Mouse (Mus musculus): ENCODE data around the gene Chd2. TPM values are rescaled to one million over a fixed set of nuclear protein-coding genes. Genes with fewer than 3 reads are reported as not detected.

The Chd2 gene
- polyA plus RNA-seq, 1 experiment from 2014 or later = 40.2 TPM

DNA sequence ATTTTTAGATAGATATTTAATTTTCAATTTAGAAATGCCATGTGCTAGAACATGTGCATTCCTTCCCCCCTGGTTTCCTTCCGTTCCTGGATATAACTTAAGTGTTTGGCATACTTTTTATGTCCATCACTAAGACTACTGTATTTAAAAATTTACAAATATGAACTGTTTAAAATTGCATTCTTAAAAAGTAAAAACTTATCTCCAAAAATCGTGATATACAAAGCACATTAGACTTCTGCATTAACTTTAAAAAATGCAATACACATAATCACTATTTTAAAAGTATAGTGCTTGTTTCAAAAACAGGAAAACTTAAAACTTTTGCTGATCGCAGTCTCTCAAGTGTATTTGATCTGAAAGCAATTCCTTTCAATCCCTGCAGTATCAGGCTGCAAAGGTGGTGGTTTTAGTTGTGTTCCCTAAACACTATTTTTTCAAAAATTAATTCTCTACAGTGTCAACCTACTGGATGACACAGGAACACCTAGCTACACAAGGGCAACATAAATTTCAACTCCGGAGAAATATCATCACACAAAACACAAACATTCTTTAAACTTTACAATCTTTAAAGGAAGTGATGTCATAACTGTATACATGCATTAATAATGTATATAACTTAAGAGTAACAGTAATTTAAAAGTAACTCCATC, 3.1 kb downstream of the Chd2 start:
- peak overlapping the region; percentile 43 for H3K4me3 ChIP-seq (ENCODE audit: low read depth, low read length)
- no peaks in the 10 kb centered on the region for H3K27me3 ChIP-seq (replicated peaks; ENCODE audit: control insufficient read depth, insufficient read depth, low read length)
- peaks cover 8% of the 10 kb centered on the region; the same call in 1 of the 2 replicates for H3K36me3 ChIP-seq (ENCODE audit: control insufficient read depth, insufficient read depth, low read length)
- peak overlapping the region; percentile 63 for H3K4me2 ChIP-seq (ENCODE audit: low read length)
- H3K9ac ChIP-seq (ENCODE audit: low read length) = peak overlapping the region; percentile 79
- WGBS = 13% methylated on average over 4 of the region's 4 CpGs
- ATAC-seq = no peak
- no peaks in the 10 kb centered on the region for H3K9me3 ChIP-seq (replicated peaks; ENCODE audit: control insufficient read depth, low read length)
- no peak for DNase-seq (ENCODE audit: low spot score)
- H3K27ac ChIP-seq (ENCODE audit: low read depth, low read length) = peak overlapping the region; percentile 96
- H3K4me1 ChIP-seq (ENCODE audit: control insufficient read depth, insufficient read depth, low read length) = peaks cover 26% of the 10 kb centered on the region

DNA sequence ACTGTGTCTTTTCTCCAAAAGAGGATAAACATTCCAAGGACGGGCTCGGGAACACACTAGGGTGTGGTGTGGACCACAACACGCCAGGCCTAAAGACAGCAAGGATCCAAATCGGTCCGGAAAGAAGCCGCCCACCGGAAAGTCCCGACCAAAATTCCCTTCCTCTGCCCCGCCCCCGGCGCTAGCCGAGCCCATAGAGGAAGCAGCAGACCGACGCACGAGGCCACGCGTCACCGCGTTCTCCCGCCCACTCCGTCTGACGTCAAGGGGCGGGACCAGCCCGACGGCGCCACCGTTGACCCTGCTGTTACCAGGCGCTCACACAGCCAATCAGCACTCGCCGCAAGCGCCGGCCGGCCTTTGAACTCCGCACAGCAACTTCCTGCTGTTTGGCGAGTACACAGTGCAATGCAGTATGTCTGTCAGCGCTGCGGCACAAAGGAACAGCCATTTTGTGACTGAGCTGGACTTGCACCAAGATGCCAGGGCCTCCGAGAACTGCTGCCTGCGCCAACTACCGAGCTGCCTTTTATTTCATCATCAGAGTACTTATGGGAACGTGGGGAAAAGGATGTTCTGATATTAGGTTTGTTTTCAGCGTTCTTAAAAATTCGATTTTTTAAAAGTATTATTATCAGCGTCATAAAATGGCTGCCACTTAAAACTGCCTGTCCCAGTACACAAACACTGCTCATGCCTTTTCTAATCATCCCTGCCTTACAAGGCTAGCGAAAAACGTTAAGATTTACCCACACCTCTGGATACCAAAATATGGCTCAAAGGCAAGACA, 3.8 kb downstream of the Chd2 start:
- H3K4me2 ChIP-seq (ENCODE audit: low read length) = peak overlapping the region; percentile 63
- under 1% methylated on average over 46 of the region's 46 CpGs for WGBS
- no peaks in the 10 kb centered on the region for H3K9me3 ChIP-seq (replicated peaks; ENCODE audit: control insufficient read depth, low read length)
- DNase-seq (ENCODE audit: low spot score) (peak; percentile 99), ATAC-seq (peak; percentile 98)
- H3K27me3 ChIP-seq (replicated peaks; ENCODE audit: control insufficient read depth, insufficient read depth, low read length) = no peaks in the 10 kb centered on the region
- peaks cover 8% of the 10 kb centered on the region; the same call in 1 of the 2 replicates for H3K36me3 ChIP-seq (ENCODE audit: control insufficient read depth, insufficient read depth, low read length)
- H3K9ac ChIP-seq (ENCODE audit: low read length) = peak overlapping the region; percentile 79
- H3K4me3 ChIP-seq (ENCODE audit: low read depth, low read length) = peak overlapping the region; percentile 43
- H3K4me1 ChIP-seq (ENCODE audit: control insufficient read depth, insufficient read depth, low read length) = peaks cover 33% of the 10 kb centered on the region
- peak overlapping the region; percentile 96 for H3K27ac ChIP-seq (ENCODE audit: low read depth, low read length)

DNA sequence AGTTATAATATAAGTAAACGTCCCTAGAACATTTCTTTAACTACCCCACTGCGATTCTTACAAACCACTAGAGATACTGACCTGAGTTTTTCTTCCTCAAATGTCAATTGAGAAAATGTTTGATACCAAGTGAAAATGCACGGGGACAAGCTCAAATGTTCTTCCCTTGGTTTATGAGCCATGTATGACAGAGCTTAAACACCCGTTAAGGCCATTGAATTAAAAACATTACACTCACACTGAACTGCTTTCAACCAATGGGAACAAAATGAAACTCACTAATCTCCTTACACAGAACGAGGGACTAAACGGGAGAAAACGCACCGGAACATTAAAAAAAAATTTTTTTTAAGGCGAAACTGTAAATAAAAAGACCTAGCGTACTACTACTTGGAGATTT, 4.4 kb downstream of the Chd2 start:
- no peaks in the 10 kb centered on the region for H3K9me3 ChIP-seq (replicated peaks; ENCODE audit: control insufficient read depth, low read length)
- peaks cover 8% of the 10 kb centered on the region; the same call in 1 of the 2 replicates for H3K36me3 ChIP-seq (ENCODE audit: control insufficient read depth, insufficient read depth, low read length)
- ATAC-seq = peak; percentile 6; the same call in 1 of the 2 replicates
- DNase-seq (ENCODE audit: low spot score) = no peak
- H3K4me1 ChIP-seq (ENCODE audit: control insufficient read depth, insufficient read depth, low read length) = peaks cover 33% of the 10 kb centered on the region
- H3K27me3 ChIP-seq (replicated peaks; ENCODE audit: control insufficient read depth, insufficient read depth, low read length) = no peaks in the 10 kb centered on the region
- peak overlapping the region; percentile 43 for H3K4me3 ChIP-seq (ENCODE audit: low read depth, low read length)
- H3K9ac ChIP-seq (ENCODE audit: low read length) = peak overlapping the region; percentile 68
- H3K27ac ChIP-seq (ENCODE audit: low read depth, low read length) = peak overlapping the region; percentile 96
- 18% methylated on average over 10 of the region's 10 CpGs for WGBS
- H3K4me2 ChIP-seq (ENCODE audit: low read length) = peak overlapping the region; percentile 63

DNA sequence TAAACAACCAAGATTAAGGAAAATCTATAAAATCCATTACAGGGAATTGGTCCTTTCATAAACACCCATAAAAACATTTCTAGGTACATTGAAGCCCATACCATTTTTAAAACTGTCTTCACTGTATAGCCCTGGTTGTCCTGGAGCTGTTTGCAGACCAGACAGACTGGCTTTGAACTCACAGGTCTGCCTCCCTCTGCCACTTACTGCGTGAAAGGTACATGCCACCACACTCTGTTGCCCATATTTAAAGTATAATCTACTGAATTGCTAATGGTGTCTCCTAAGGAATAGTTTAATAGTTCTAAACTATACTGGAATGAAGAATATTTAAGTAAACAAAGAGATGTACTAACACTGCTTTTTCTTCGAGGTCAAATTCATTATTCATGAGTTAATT, 5.1 kb downstream of the Chd2 start:
- Histone ChIP-seq H3K27ac (ENCODE audit: low read depth, low read length) (no peak overlapping the region), H3K4me1 (ENCODE audit: control insufficient read depth, insufficient read depth, low read length) (peaks cover 38% of the 10 kb centered on the region)
- WGBS = 74% methylated on average over 2 of the region's 2 CpGs

DNA sequence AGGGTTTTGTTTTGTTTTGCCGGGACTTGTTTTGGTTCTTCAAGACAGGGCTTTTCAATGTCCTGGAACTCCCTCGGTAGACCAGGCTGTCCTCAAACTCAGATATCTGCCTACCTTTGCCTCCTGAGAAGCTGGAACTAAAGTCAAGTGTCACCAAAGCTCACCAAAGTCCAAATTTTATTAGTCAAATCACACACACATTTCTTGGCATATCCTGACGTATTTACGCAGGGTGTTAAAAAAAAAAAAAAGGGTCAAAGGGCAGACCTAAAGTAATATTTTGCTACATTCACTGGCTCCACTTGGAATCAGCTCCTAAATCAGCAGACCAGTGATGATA, 5.8 kb downstream of the Chd2 start:
- 0 out of 2 replicates have a peak overlapping the region, but pooled peaks have one; percentile 16 for H3K4me2 ChIP-seq (ENCODE audit: low read length)
- DNase-seq (ENCODE audit: low spot score) (no peak), ATAC-seq (no peak)
- peaks cover 42% of the 10 kb centered on the region for H3K4me1 ChIP-seq (ENCODE audit: control insufficient read depth, insufficient read depth, low read length)
- H3K4me3 ChIP-seq (ENCODE audit: low read depth, low read length) = no peak overlapping the region
- H3K27ac ChIP-seq (ENCODE audit: low read depth, low read length) = no peak overlapping the region
- no peak overlapping the region for H3K9ac ChIP-seq (ENCODE audit: low read length)
- H3K36me3 ChIP-seq (ENCODE audit: control insufficient read depth, insufficient read depth, low read length) = peaks cover 11% of the 10 kb centered on the region; the same call in 1 of the 2 replicates
- H3K9me3 ChIP-seq (replicated peaks; ENCODE audit: control insufficient read depth, low read length) = no peaks in the 10 kb centered on the region
- WGBS = 57% methylated on average over 4 of the region's 4 CpGs
- H3K27me3 ChIP-seq (replicated peaks; ENCODE audit: control insufficient read depth, insufficient read depth, low read length) = no peaks in the 10 kb centered on the region

More for the DNA sequence above, 5.1 kb downstream of the Chd2 start:
- ATAC-seq = no peak
- H3K9me3 ChIP-seq (replicated peaks; ENCODE audit: control insufficient read depth, low read length) = no peaks in the 10 kb centered on the region
- DNase-seq (ENCODE audit: low spot score) = no peak
- H3K36me3 ChIP-seq (ENCODE audit: control insufficient read depth, insufficient read depth, low read length) = peaks cover 10% of the 10 kb centered on the region; the same call in 1 of the 2 replicates
- peak overlapping the region; percentile 68 for H3K9ac ChIP-seq (ENCODE audit: low read length)
- H3K4me3 ChIP-seq (ENCODE audit: low read depth, low read length) = peak overlapping the region; percentile 43; the same call in 1 of the 2 replicates
- H3K27me3 ChIP-seq (replicated peaks; ENCODE audit: control insufficient read depth, insufficient read depth, low read length) = no peaks in the 10 kb centered on the region
- H3K4me2 ChIP-seq (ENCODE audit: low read length) = peak overlapping the region; percentile 63

DNA sequence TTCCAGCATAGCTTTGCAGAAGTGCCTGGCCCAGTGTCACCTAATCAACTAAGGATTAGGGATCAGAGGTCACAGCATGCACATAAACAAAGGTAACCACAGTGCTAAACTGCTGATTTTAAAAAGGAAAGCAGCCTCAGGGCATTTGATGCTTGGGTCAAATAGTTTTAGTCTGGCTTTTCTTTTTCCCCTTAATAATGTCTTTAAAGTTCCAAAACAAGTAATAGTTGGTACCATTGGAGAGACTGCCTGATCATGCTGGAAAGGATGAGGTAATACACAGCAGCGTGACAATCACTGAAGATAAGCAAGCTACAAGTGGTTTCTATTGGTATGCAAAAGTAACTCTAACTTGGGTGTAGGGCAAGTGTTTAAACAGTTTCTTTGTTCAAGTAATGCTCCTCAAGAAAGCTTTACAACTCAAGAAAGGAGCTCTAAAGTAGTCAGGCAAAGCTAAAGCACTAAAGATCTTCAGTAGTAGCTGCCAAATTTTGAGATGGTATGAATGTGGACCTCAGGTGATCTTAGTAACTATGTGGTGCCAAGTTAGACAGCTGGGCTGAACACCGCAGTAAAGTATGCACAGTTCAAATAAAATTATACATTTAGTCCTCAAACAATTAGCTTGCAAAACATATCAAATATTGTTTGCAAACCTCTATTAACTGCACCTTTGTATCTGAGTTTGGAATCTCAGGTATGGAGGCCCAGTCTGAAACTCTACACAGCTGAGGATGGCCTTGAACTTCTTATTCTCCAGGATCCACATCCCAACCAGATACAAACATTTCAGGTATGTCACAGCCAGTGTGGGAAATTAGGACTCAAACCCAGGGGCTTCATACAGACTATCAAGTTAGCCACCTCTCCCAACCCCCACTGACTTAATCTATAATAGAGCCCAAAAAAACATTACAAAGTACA, 6.4 kb downstream of the Chd2 start:
- Histone ChIP-seq H3K27me3 (replicated peaks; ENCODE audit: control insufficient read depth, insufficient read depth, low read length) (no peaks in the 10 kb centered on the region), H3K4me3 (ENCODE audit: low read depth, low read length) (no peak overlapping the region), H3K4me1 (ENCODE audit: control insufficient read depth, insufficient read depth, low read length) (peaks cover 42% of the 10 kb centered on the region), H3K36me3 (ENCODE audit: control insufficient read depth, insufficient read depth, low read length) (peaks cover 11% of the 10 kb centered on the region; the same call in 1 of the 2 replicates), H3K27ac (ENCODE audit: low read depth, low read length) (no peak overlapping the region), H3K9ac (ENCODE audit: low read length) (no peak overlapping the region), H3K9me3 (replicated peaks; ENCODE audit: control insufficient read depth, low read length) (no peaks in the 10 kb centered on the region), H3K4me2 (ENCODE audit: low read length) (0 out of 2 replicates have a peak overlapping the region, but pooled peaks have one; percentile 16)
- DNase-seq (ENCODE audit: low spot score) (no peak), ATAC-seq (no peak)
- WGBS = 48% methylated on average over 2 of the region's 2 CpGs

DNA sequence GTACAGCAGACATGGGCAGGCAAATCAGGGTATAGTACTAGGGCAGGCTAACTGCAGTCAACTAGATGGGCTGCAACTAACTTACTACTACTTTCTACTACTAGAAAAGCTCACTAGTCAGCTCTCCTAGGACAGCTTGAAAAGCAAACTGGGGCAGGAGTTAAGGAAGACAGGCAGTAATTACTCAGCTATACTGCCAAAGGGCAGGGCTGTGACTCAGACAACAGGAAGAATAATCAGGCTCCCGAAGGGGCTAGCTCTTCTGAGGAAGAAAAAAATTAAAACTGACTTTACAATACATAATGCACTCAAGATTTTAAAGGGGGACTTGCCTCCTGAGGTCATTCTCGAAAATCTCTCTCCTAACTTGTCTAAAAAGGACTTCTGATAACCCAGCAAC, 8.2 kb downstream of the Chd2 start:
- Histone ChIP-seq H3K4me1 (ENCODE audit: control insufficient read depth, insufficient read depth, low read length) (peaks cover 40% of the 10 kb centered on the region), H3K9ac (ENCODE audit: low read length) (peak overlapping the region; percentile 7; the same call in 1 of the 2 replicates), H3K27ac (ENCODE audit: low read depth, low read length) (peak overlapping the region; percentile 17; the same call in 1 of the 2 replicates), H3K36me3 (ENCODE audit: control insufficient read depth, insufficient read depth, low read length) (peaks cover 19% of the 10 kb centered on the region; the same call in 1 of the 2 replicates), H3K27me3 (replicated peaks; ENCODE audit: control insufficient read depth, insufficient read depth, low read length) (no peaks in the 10 kb centered on the region), H3K9me3 (replicated peaks; ENCODE audit: control insufficient read depth, low read length) (no peaks in the 10 kb centered on the region), H3K4me2 (ENCODE audit: low read length) (no peak overlapping the region), H3K4me3 (ENCODE audit: low read depth, low read length) (no peak overlapping the region)
- 53% methylated on average over 2 of the region's 2 CpGs for WGBS
- ATAC-seq (no peak), DNase-seq (ENCODE audit: low spot score) (no peak)

DNA sequence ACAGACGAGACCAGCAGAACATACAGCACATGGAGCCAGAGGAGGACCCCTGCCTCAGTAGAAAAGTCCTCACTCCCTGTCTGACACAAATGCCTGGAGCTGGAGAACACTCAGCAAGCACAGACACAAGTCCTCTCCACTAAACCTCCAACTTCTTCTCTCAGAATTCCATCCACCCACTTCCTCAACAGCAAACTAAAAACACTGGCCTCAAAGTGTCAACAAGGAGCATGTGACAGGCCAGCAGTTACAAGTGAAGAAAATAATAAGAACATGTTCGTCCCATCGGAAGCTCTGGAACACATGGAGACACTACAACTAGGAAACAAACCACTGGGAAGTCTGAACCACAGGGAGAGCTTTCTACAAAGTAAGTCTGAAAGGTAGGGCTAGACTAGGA, 8.7 kb downstream of the Chd2 start:
- no peak overlapping the region for H3K4me3 ChIP-seq (ENCODE audit: low read depth, low read length)
- ATAC-seq = no peak
- H3K4me1 ChIP-seq (ENCODE audit: control insufficient read depth, insufficient read depth, low read length) = peaks cover 40% of the 10 kb centered on the region
- H3K9me3 ChIP-seq (replicated peaks; ENCODE audit: control insufficient read depth, low read length) = no peaks in the 10 kb centered on the region
- H3K27ac ChIP-seq (ENCODE audit: low read depth, low read length) = peak overlapping the region; percentile 55; the same call in 1 of the 2 replicates
- no peak overlapping the region for H3K4me2 ChIP-seq (ENCODE audit: low read length)
- 79% methylated on average over 3 of the region's 3 CpGs for WGBS
- H3K36me3 ChIP-seq (ENCODE audit: control insufficient read depth, insufficient read depth, low read length) = peaks cover 22% of the 10 kb centered on the region; the same call in 1 of the 2 replicates
- DNase-seq (ENCODE audit: low spot score) = no peak
- H3K9ac ChIP-seq (ENCODE audit: low read length) = peak overlapping the region; percentile 7; the same call in 1 of the 2 replicates
- no peaks in the 10 kb centered on the region for H3K27me3 ChIP-seq (replicated peaks; ENCODE audit: control insufficient read depth, insufficient read depth, low read length)
